Comparison of ENCODE assay signal across 8 mouse cellular contexts in the genomic region with DNA sequence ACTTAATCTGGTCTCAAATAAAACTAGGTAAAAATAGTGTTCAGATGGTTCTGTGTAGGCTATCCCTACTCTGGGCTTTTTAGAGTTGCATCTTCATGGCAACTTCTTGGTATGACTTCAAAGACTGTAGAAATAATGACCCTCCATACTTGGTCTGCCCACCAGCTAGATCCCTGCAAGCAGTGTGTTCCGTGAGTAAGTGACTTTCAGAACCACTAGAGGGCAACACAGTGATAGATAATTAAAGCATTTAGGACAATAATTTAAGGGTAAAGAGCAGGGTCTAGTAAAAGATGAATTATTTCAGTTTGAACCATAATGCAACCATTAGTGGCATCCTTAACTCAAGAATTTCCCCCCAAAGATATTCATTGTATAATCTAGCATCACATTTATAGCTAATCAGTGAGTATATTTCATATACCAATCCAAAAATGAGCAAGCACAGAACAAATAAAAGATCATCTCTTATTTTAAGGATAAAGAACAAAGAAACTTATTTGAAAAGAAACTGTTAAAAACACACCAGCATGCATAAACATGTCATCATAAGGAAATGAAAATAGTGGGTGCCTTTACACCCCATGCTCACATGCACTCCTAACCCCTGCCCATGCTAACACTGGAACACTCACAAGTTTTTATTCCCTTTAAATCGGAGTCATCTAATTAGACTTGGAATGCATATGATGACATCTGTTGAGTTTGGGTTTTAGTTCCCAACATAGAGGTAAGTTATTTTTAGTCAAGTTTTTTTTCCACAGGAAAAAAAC. TPM values are rescaled to one million over a fixed set of nuclear protein-coding genes. Genes with fewer than 3 reads are reported as not detected.
DNase-seq lines count a peak whose midpoint lies in the region; TF ChIP-seq lines count a peak whose summit lies in the region.

No protein-coding gene starts in this region.

- TF ChIP-seq POLR2A in bone marrow macrophage, adult 2 months (IDR thresholded peaks at IDR 0.05; ENCODE audit: borderline replicate concordance, low read depth, low read length), result no peak

- DNase-seq in cerebellum, adult 9-11 months, result peak; percentile 23
- no peak for DNase-seq in cerebellum, adult 8-10 months
- DNase-seq in layer of hippocampus, adult 9-10 months (ENCODE audit: low spot score), result peak; percentile 67
- no peak for DNase-seq in layer of hippocampus, adult 9-11 months
- peak; percentile 58 for DNase-seq in lung, postnatal 25 days (ENCODE audit: low spot score)
- DNase-seq in spleen, postnatal 14 days (ENCODE audit: low spot score in 2 of 2), result no peak
- no peak for DNase-seq in right cerebral cortex, postnatal 36 days (ENCODE audit: low spot score in 2 of 2)

- peak overlapping the region; percentile 65 for H3K27ac ChIP-seq in bone marrow macrophage, adult 2 months (ENCODE audit: insufficient read depth, low read depth, low read length)

- H3K4me1 ChIP-seq in bone marrow macrophage, adult 2 months (ENCODE audit: control insufficient read depth, insufficient read depth, low read length), result peaks cover 14% of the 10 kb centered on the region

- TF ChIP-seq CTCF in bone marrow macrophage, adult 2 months (IDR thresholded peaks at IDR 0.05; ENCODE audit: low read depth, low read length), result no peak

- H3K4me3 ChIP-seq in bone marrow macrophage, adult 2 months (ENCODE audit: insufficient read depth, low read length), result no peak overlapping the region

RNA-seq across cellular contexts. Expression of a gene that starts 21.0 kb away (rescaled TPM):
- 5.0 and 5.6 TPM in 2 replicates for polyA plus RNA-seq in bone marrow macrophage, adult 2 months (2012; ENCODE audit: insufficient read depth, insufficient read length, missing spikeins)

Comparison
In these comparisons a context has a peak if more than half of its experiments do, and no peak if none do; other contexts are left out.
1. DNase-seq: peak in cerebellum, adult 9-11 months (single experiment), layer of hippocampus, adult 9-10 months (single experiment) and lung, postnatal 25 days (single experiment); none in cerebellum, adult 8-10 months (single experiment), layer of hippocampus, adult 9-11 months (single experiment), spleen, postnatal 14 days (0 of 2) and right cerebral cortex, postnatal 36 days (0 of 2).